Mouse (Mus musculus) heart, postnatal 36 days (tissue): ENCODE measurements around the gene Tldc2. TPM values are rescaled to one million over a fixed set of nuclear protein-coding genes. Genes with fewer than 3 reads are reported as not detected.

ENCODE experiments used
- DNase-seq, 2 experiments: peaks; one replicate each; pipeline ENCODE4 v3.0.0; 2021 to 2022
- intact Hi-C: fragments of 180-260 bp; cut with DNase I; formaldehyde crosslinking; loops from one replicate; pipeline ENCODE4 v1.15.1; 2025
- total RNA-seq, 2 experiments: library from RNA; stranded (reverse); gene quantifications; 2 replicates each; pipeline ENCODE4 v1.2.3; 2021

The Tldc2 gene
- total RNA-seq, 2 experiments from 2014 or later = not detected

- no peak for DNase-seq
- intact Hi-C loops = no loop called here
Observed at GRCm38 (mm10) chr2:157118556-157118955, 31.7 kb downstream of the Tldc2 start.

GRCm38 (mm10) chr2:157119075-157119474, 32.2 kb downstream of the Tldc2 start:
- intact Hi-C loops = no loop called here
- no peak for DNase-seq

- DNase-seq = no peak
- intact Hi-C loops = no loop called here
Observed at GRCm38 (mm10) chr2:157121766-157122165, 34.9 kb downstream of the Tldc2 start.

GRCm38 (mm10) chr2:157125246-157125645, 38.4 kb downstream of the Tldc2 start:
- DNase-seq = no peak
- intact Hi-C loops = no loop called here

- intact Hi-C loops = no loop called here
- DNase-seq = no peak
Observed at GRCm38 (mm10) chr2:157127370-157127769, 40.5 kb downstream of the Tldc2 start.

GRCm38 (mm10) chr2:157128072-157128471, 41.2 kb downstream of the Tldc2 start:
- no peak for DNase-seq
- intact Hi-C loops = no loop called here

DNA sequence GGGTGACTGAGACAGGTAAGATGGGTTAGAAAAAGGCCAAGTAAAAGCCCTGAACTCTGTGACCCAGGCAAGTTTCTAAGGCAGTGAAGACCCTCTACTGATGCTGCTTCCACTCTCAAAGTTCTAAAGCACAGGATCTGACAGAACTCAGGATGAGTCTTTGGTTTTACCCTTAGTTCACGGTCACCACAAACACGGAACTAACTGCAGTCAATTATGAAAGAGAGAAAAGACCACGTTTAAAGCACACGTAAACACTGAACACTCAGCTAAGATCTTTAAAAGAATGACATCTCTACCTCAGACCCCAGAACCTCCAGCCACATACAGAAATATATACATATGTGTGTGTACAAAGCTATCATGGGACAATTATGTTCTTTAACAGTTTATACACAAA, 42.2 kb downstream of the Tldc2 start:
- DNase-seq = no peak
- intact Hi-C loops = no loop called here

- no peak for DNase-seq
- intact Hi-C loops = no loop called here
Observed at GRCm38 (mm10) chr2:157129601-157130164, 42.8 kb downstream of the Tldc2 start.

- intact Hi-C loops = no loop called here
- DNase-seq = peak; percentile 32 to 46
Observed at GRCm38 (mm10) chr2:157130813-157131514, 44.1 kb downstream of the Tldc2 start.

GRCm38 (mm10) chr2:157132086-157132485, 45.2 kb downstream of the Tldc2 start:
- intact Hi-C loops = no loop called here

GRCm38 (mm10) chr2:157132686-157133540, 46.1 kb downstream of the Tldc2 start:
- no peak for DNase-seq

More at GRCm38 (mm10) chr2:157132086-157132485, 45.2 kb downstream of the Tldc2 start:
- DNase-seq = no peak

GRCm38 (mm10) chr2:157133769-157134478, 47.1 kb downstream of the Tldc2 start:
- peak in 1 of 2 experiments; percentile 6 for DNase-seq
- intact Hi-C loops = no loop called here

More at GRCm38 (mm10) chr2:157132686-157133540, 46.1 kb downstream of the Tldc2 start:
- intact Hi-C loops = no loop called here

DNA sequence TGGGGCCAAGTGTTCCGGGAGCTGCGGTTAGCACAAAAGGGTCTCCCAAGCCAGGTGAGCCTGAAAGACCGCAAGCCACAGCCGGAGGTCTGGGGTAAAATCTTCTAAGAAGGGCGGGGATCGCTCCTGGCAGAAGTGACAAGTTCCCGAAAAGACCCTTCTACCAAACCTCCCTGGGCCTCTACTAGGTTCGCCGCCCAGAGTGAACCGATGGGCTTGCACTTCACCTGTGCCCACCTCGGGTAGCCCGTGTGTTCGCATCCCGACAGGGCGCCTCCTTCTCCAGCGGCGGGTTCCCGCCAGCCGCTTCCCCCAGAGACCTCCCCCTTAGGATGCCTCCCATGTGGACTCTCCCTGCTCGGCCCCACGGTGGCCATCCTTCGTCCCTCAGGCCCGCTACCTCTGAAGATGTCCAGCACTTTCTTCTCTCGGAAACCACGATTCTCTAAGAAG, 47.6 kb downstream of the Tldc2 start:
- no peak for DNase-seq
- intact Hi-C loops = no loop called here

DNA sequence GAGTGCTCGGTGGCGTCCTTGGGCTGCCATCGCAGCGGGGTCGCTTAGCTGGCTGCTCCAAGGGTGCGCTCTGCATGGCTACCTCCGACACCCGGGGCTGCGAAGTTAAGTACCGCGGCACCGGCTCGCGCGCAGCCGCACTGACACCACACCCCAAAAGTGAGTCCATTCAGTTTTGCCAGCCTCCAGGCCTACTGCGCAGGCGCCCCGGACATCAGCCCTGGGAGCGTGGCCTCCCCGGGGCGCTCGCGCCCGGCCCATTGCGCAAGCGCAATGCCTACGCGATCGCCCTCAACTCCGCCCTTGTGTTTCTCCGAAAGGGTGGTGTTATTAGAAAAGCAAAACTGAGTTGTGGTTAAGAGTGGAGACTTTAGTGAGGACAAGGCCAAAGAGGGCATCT, 48.2 kb downstream of the Tldc2 start, which contains the start of gene Samhd1:
Samhd1 (minus strand) TSS at position 252 of the 400 bp plus-strand sequence.
- intact Hi-C loops = loop anchor here (5.0 kb wide), 1 partner anchor 67 kb away; the partner anchor contains the start of gene Rbl1
- peak; percentile 95 for DNase-seq

DNA sequence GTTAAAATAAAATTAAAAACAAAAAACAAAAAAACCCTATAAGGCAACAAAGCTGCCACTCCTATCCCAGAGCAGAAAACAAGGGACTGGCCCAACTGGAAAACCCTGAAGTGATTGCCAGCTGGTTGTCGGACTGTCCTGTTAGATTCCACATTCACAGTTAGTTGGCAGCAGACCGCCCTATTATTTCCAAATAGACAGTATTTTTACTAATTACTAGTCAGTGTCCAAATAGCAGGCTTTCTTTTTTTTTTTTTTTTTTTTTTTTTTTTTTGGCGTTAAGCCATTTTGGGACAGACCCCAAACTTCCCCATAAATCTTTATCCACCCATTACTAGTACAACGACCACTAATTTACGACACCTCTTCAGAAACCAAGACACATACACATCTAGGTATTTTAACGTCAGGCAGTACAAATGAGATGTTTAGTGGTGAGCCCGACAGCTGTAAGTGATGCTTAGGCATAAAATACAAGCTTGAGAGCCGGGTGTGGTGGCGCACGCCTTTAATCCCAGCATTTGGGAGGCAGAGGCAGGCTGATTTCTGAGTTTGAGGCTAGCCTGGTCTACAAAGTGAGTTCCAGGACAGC, 48.8 kb downstream of the Tldc2 start:
- DNase-seq = no peak
- intact Hi-C loops = loop anchor here (5.0 kb wide), 1 partner anchor 67 kb away; the partner anchor contains the start of gene Rbl1

DNA sequence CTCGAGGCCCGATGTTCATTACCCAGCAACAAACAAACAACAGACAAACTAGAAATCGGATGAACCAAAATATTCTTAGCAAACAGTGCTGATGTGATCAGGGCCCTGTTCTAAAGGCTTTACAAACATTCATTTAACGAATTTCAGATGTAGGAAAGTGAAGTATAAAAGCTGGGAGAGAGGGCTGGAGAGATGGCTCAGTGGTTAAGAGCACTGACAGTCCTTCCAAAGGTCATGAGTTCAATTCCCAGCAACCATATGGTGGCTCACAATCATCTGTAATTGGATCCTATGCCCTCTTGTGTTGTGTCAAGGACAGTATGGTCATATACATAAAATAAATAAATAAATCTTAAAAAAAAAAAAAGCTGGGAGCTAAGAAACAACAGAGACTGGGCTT, 49.3 kb downstream of the Tldc2 start:
- intact Hi-C loops = loop anchor here (5.0 kb wide), 1 partner anchor 66 kb away; the partner anchor contains the start of gene Rbl1
- DNase-seq = no peak

- intact Hi-C loops = loop anchor here (5.0 kb wide), 1 partner anchor 66 kb away; the partner anchor contains the start of gene Rbl1
- DNase-seq = no peak
Observed at GRCm38 (mm10) chr2:157136646-157137045, 49.8 kb downstream of the Tldc2 start.

DNA sequence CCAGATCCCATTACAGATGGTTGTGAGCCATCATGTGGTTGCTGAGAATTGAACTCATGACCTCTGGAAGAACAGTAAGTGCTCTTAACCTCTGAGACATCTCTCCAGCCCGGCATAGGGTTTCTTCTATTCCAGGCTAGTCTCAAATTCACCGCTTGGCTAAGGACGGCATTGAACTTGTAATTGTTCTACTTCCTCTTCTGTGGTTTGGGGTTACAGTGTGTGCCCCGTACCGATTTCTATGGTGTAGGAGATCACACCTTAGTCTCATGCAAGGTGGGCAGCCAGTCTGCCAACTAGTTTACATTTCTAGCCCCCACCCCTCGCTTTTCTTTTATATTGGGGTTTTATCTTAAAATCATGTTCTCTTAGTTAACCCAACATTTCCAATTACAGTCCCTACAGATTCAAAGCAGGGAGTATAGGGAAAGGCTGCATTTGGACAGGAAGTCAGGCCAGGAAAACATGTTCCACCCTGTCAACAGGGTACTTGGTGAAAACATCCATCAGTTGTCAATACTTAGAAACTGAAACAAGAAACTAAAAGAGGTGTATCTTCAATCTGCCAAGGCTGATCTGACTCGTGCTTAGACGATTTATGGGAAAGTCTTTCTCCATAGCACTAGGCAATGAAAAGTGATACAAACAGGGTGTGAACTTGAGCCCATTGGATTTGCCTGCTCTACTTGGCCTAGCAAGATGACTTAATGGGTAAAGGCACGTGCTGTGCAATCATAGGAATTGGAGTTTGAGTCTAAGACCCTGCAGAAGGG, 51.3 kb downstream of the Tldc2 start:
- DNase-seq = no peak
- intact Hi-C loops = loop anchor here (5.0 kb wide), 1 partner anchor 64 kb away; the partner anchor contains the start of gene Rbl1

DNA sequence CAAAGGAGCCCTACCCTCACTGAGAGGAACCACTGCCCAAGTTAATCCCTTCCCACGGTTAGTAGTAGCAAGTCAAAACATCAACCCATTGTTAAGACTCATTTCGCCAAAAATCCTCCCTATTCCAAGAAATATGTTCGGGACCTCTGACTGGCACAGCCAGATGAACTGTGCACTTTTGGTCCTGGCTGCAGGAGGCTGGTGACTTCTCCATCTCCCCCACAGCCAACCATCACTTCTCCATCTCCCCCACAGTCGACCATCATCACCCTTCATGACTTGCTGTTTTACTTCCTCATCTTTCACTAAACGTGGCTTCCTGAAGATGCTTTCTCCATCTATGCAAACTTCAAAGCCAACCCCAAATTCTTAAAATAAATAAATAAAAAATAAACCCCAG, 52.0 kb downstream of the Tldc2 start:
- DNase-seq = no peak
- intact Hi-C loops = loop anchor here (5.0 kb wide), 1 partner anchor 63 kb away; the partner anchor contains the start of gene Rbl1
